ENCODE assay signal across 20 mouse cellular contexts in the genomic region with DNA sequence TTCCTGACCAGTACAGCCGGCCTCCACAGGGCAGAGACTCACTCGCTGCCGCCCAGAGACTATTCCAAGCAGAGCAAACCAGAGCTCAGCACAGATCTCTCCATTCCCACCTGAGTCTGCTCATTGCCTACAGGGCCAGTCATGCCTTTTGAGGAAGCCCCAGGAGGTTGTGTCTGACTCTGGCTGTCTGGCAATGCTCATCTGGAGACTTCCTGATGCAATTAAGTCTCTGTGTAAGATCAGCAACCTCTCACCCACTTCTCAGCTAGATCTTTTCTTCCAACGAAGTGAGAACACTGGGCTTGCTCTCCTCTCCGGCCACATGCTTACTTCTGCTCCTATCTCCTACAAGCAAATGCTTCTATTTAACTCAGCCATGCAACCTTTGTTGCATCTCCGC.
"Had no signal": no experiment of that assay in that cellular context is flagged by ENCODE, and none has a peak within 500 bp of the region (broad histone marks: within the 10 kb centered on the region; RNA-seq: fewer than 3 reads in every experiment).

No protein-coding gene starts in this region.

- H3K4me1 ChIP-seq: limb, embryonic 13.5 days; liver, embryonic 12.5 days; liver, embryonic 15.5 days; lung, embryonic 15.5 days had no signal

- H3K36me3 ChIP-seq: limb, embryonic 13.5 days; liver, embryonic 12.5 days; liver, embryonic 15.5 days; lung, embryonic 15.5 days; midbrain, embryonic 12.5 days; neural tube, embryonic 13.5 days had no signal

- ATAC-seq: intestine, postnatal 0 days; liver, embryonic 12.5 days had no signal

- H3K27ac ChIP-seq: kidney, postnatal 0 days; layer of hippocampus, adult 2 months; limb, embryonic 10.5 days; limb, embryonic 13.5 days; liver, embryonic 12.5 days; liver, embryonic 15.5 days; lung, embryonic 15.5 days; midbrain, embryonic 12.5 days; neural tube, embryonic 13.5 days had no signal

- H3K27me3 ChIP-seq: limb, embryonic 13.5 days; liver, embryonic 12.5 days; liver, embryonic 15.5 days; lung, embryonic 15.5 days; midbrain, embryonic 12.5 days; neural tube, embryonic 13.5 days had no signal

- H3K9ac ChIP-seq: limb, embryonic 13.5 days; liver, embryonic 12.5 days; liver, embryonic 15.5 days; lung, embryonic 15.5 days; midbrain, embryonic 12.5 days; neural tube, embryonic 13.5 days had no signal

- H3K4me2 ChIP-seq: limb, embryonic 13.5 days; liver, embryonic 12.5 days; liver, embryonic 15.5 days; lung, embryonic 15.5 days; midbrain, embryonic 12.5 days; neural tube, embryonic 13.5 days had no signal

- H3K9me3 ChIP-seq: limb, embryonic 10.5 days; liver, embryonic 15.5 days; lung, embryonic 15.5 days; midbrain, embryonic 12.5 days; neural tube, embryonic 13.5 days had no signal

- H3K4me3 ChIP-seq: layer of hippocampus, adult 2 months; limb, embryonic 10.5 days; limb, embryonic 13.5 days; liver, embryonic 12.5 days; liver, embryonic 15.5 days; lung, embryonic 15.5 days; megakaryocyte, embryonic 14.5 days; midbrain, embryonic 12.5 days; neural tube, embryonic 13.5 days had no signal

- DNase-seq: kidney, adult 2 months; kidney, postnatal 25 days; layer of hippocampus, adult 9-11 months; liver; lung, adult 18-20 months; lung, postnatal 10 days; lung, postnatal 36 days; thymus, adult 18-20 months; thymus, postnatal 36 days had no signal
